Mouse (Mus musculus) midbrain, embryonic 14.5 days (tissue): ENCODE measurements around the gene Capns1. TPM values are rescaled to one million over a fixed set of nuclear protein-coding genes. Genes with fewer than 3 reads are reported as not detected.
"Not testable (repeated sequence)": the region's sequence is repeated elsewhere in the genome, so short reads cannot be mapped to it uniquely, and the experiment has no call there.

Experiments
- ATAC-seq: fragments of 200-750 bp; cut with Nextera tagmentation; 2 replicates; pipeline ENCODE4 v1.8.0; 2017; ENCODE audit warnings: moderate number of reproducible peaks, moderate library complexity; ENCODE audit not compliant: low FRiP score, low TSS enrichment
- DNase-seq: peaks from one replicate; pipeline ENCODE4 v3.0.0-alpha.2; 2015
- H3K27ac ChIP-seq: fragments of 300-500 bp; sonication (generic); replicated peaks from 2 replicates; pipeline ENCODE4 v1.5.1; 2014; ENCODE audit warnings: mild to moderate bottlenecking, low read depth, low read length, moderate library complexity
- H3K27me3 ChIP-seq: fragments of 300-500 bp; sonication (generic); 2 replicates; pipeline ENCODE4 v1.6.1; 2014; ENCODE audit warnings: low read length, control low read depth, mixed read lengths; ENCODE audit not compliant: control insufficient read depth, insufficient read depth
- H3K36me3 ChIP-seq: fragments of 300-500 bp; sonication (generic); 2 replicates; pipeline ENCODE4 v1.6.1; 2014; ENCODE audit warnings: low read length, control low read depth; ENCODE audit not compliant: control insufficient read depth, insufficient read depth
- H3K4me1 ChIP-seq: fragments of 300-500 bp; sonication (generic); 2 replicates; pipeline ENCODE4 v1.6.1; 2014; ENCODE audit warnings: mild to moderate bottlenecking, antibody characterized with exemption, low read length, control low read depth; ENCODE audit not compliant: control insufficient read depth, insufficient read depth
- H3K4me2 ChIP-seq: fragments of 300-500 bp; sonication (generic); 2 replicates; pipeline ENCODE4 v1.6.1; 2014; ENCODE audit warnings: mild to moderate bottlenecking, low read length, moderate library complexity
- H3K4me3 ChIP-seq: fragments of 300-500 bp; sonication (generic); replicated peaks from 2 replicates; pipeline ENCODE4 v1.5.1; 2014; ENCODE audit warnings: low read depth, low read length
- H3K9ac ChIP-seq: fragments of 300-500 bp; sonication (generic); replicated peaks from 2 replicates; pipeline ENCODE4 v1.6.1; 2014; ENCODE audit warnings: mild to moderate bottlenecking, low read length, moderate library complexity
- H3K9me3 ChIP-seq: fragments of 300-500 bp; sonication (generic); 2 replicates; pipeline ENCODE4 v1.6.1; 2016; ENCODE audit warnings: low read length, control low read depth, mixed read lengths; ENCODE audit not compliant: control insufficient read depth
- WGBS: fragments of 180-500 bp; shearing (Covaris S2); extraction: QIAGEN DNeasy Blood & Tissue Kit; methylation state at CpG from one replicate; pipeline ENCODE4 v1.1.7; 2014; 5-methylcytosine and 5-hydroxymethylcytosine counted together
- polyA plus RNA-seq: library from polyadenylated mRNA; unstranded; fragments of >200 nt; fragmentation: Nextera tagmentation; extraction: Ambion mirVana; gene quantifications from 2 replicates; pipeline ENCODE4 v1.2.1, GENCODE M21; 2014

The Capns1 gene
- polyA plus RNA-seq, 1 experiment from 2014 or later, result 53.0 TPM

DNA sequence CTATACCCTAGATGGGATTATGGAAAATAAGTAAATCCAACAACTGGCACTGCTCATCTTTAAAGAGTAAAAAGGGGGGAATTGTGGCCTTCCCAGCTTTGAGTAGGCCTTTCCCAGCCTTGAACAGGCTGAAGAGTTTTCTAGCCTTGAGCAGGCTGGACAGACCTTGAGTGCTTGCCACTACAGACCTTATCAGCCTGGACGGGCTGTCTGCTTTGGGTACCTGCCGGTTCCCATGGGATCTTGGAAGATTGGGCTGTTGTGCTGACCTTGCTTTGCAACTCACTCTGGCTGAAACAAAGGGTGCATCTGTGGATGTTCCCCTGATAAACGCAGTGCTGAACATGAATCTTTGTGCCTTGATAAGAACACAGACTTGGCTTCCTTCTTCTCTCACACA lies 15.3 kb upstream of the Capns1 start:
- Histone ChIP-seq H3K27me3 (no peaks in the 10 kb centered on the region), H3K9ac (no peak overlapping the region), H3K4me1 (no peaks in the 10 kb centered on the region), H3K9me3 (no peaks in the 10 kb centered on the region), H3K36me3 (no peaks in the 10 kb centered on the region), H3K4me2 (no peak overlapping the region), H3K4me3 (no peak overlapping the region), H3K27ac (no peak overlapping the region)
- ATAC-seq (no peak), DNase-seq (no peak)
- WGBS, result 92% methylated on average over 3 of the region's 3 CpGs

DNA sequence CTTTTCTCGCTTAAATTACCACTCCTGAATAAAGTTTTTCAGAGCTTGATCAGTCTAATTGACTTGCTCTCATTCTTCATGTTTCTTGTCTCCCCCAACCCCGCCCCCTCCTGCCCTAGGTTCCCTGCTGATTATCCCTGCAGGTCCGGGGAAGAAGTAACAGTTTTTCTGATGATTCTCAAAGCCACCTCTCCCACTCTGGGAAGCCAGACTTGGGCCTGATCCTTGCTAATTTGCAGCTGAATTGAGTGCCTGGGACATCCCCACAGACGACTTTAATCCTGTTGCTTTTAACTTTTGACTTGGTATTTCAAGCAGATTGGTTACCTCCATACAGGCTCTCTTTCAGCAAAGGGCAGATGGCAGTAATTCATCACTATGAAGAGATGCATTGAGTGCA lies 12.4 kb upstream of the Capns1 start:
- WGBS, result 15% methylated on average over 4 of the region's 4 CpGs
- Histone ChIP-seq H3K9me3 (no peaks in the 10 kb centered on the region), H3K4me1 (no peaks in the 10 kb centered on the region), H3K27me3 (no peaks in the 10 kb centered on the region), H3K36me3 (no peaks in the 10 kb centered on the region), H3K9ac (no peak overlapping the region), H3K4me2 (no peak overlapping the region), H3K27ac (no peak overlapping the region), H3K4me3 (no peak overlapping the region)
- ATAC-seq (no peak), DNase-seq (no peak)

GRCm38 (mm10) chr7:30206364-30206763 lies 7.8 kb upstream of the Capns1 start:
- not testable (repeated sequence) for H3K9me3 ChIP-seq, H3K4me1 ChIP-seq, H3K4me3 ChIP-seq, H3K36me3 ChIP-seq, DNase-seq, H3K4me2 ChIP-seq, H3K27me3 ChIP-seq, H3K27ac ChIP-seq, H3K9ac ChIP-seq, ATAC-seq
- 57% methylated on average over 5 of the region's 5 CpGs for WGBS

- H3K4me2 ChIP-seq, result no peak overlapping the region
- H3K27me3 ChIP-seq, result no peaks in the 10 kb centered on the region
- no peak overlapping the region for H3K9ac ChIP-seq
- DNase-seq, result peak; percentile 83
- 8% methylated on average over 2 of the region's 2 CpGs for WGBS
- H3K9me3 ChIP-seq, result no peaks in the 10 kb centered on the region
- H3K4me1 ChIP-seq, result no peaks in the 10 kb centered on the region; the same call in 1 of the 2 replicates
- H3K4me3 ChIP-seq, result no peak overlapping the region
- no peaks in the 10 kb centered on the region for H3K36me3 ChIP-seq
- ATAC-seq, result no peak
- no peak overlapping the region for H3K27ac ChIP-seq
Measured at GRCm38 (mm10) chr7:30205383-30205782, 6.8 kb upstream of the Capns1 start.

GRCm38 (mm10) chr7:30204380-30204779 lies 5.8 kb upstream of the Capns1 start:
- 13% methylated on average over 8 of the region's 8 CpGs for WGBS
- H3K4me2 ChIP-seq, result no peak overlapping the region

DNA sequence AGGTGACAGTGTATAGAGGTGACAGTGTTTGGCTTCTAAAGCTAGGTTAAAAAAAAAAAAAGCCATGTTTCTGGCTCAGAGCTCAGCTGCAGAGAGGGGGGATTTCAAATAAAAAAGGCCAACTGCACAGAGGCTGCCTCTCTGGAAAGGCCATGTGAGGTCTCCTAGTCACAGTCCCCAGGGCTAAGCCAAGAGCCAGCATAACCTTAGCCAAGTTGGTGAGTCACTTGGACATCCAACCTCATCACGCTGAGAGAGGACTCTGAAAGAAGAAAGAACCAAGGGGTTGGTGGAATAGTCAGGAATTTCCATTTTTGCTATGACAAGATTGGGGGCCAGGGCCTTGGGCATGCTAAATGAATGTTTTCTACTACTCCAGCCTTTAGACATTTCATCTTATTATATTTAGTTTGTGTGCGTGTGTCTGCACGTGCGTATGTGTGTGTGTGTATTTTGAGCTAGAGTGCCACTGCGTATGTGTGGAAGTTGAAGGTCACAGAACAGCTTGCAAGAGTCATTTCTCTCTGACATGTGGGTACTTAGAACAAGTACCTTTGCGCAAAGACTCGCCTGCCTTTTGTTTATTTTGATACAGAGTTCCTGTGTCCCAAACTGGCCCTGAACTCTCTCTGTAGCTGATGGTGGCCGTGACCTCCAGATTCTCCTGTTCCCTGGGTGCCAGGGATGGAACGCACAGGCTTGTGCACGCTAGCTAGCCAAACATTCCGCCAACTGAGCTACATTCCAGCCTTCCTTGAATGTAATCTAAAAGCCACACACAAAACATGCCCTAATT lies 4.5 kb upstream of the Capns1 start:
- Histone ChIP-seq H3K27me3 (no peaks in the 10 kb centered on the region), H3K4me1 (peaks cover 4% of the 10 kb centered on the region), H3K4me3 (no peak overlapping the region), H3K4me2 (no peak overlapping the region), H3K9ac (no peak overlapping the region), H3K27ac (no peak overlapping the region), H3K9me3 (no peaks in the 10 kb centered on the region), H3K36me3 (no peaks in the 10 kb centered on the region)
- ATAC-seq (no peak), DNase-seq (no peak)
- 92% methylated on average over 11 of the region's 11 CpGs for WGBS

More at GRCm38 (mm10) chr7:30204380-30204779, 5.8 kb upstream of the Capns1 start:
- Histone ChIP-seq H3K9me3 (no peaks in the 10 kb centered on the region), H3K27me3 (no peaks in the 10 kb centered on the region), H3K27ac (no peak overlapping the region), H3K9ac (no peak overlapping the region), H3K4me1 (no peaks in the 10 kb centered on the region; the same call in 1 of the 2 replicates), H3K4me3 (no peak overlapping the region), H3K36me3 (no peaks in the 10 kb centered on the region)
- no peak for ATAC-seq
- DNase-seq, result no peak

DNA sequence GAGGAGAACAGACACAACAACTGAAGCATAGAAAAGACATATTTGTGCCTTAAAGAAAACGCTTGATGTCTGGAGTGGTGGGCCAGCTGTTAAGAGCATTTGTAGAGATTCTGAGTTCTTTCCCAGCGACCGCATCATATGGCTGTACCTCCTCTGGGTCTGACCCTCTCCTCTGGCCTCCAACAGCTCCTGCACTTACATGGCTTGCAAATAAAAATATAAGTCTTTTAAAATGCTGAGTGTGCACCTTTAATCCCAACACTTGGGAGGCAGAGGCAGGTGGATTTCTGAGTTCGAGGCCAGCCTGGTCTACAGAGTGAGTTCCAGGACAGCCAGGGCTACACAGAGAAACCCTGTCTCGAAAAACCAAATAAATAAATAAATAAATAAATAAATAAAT lies 2.0 kb upstream of the Capns1 start:
- H3K9me3 ChIP-seq, H3K27me3 ChIP-seq, H3K4me2 ChIP-seq, DNase-seq, H3K4me3 ChIP-seq, H3K4me1 ChIP-seq, H3K27ac ChIP-seq, H3K9ac ChIP-seq, H3K36me3 ChIP-seq, ATAC-seq: not testable (repeated sequence)
- 88% methylated on average over 5 of the region's 5 CpGs for WGBS

DNA sequence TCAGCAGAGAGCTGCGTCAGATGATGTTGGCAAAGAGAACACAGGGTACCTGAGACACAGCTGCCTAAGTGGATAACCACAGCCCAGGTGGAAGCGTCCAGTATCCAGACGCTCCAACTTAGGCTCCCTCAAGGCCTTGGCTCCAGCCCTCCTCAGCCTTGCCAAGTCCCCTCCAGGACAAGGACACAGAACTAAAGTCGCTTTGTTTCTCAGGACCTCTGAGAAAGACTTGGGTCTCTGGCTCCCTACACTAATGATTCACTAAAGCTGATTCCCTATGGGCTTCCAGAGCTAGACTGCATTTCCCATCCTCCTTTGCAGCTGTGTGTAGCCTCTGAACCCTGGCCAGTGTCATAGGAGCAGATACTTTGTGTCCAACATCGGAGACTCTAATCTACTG lies 1.6 kb upstream of the Capns1 start:
- Histone ChIP-seq H3K27me3 (no peaks in the 10 kb centered on the region), H3K4me3 (no peak overlapping the region), H3K9me3 (no peaks in the 10 kb centered on the region), H3K9ac (no peak overlapping the region), H3K36me3 (no peaks in the 10 kb centered on the region), H3K27ac (no peak overlapping the region), H3K4me1 (peaks cover 6% of the 10 kb centered on the region), H3K4me2 (no peak overlapping the region)
- 86% methylated on average over 5 of the region's 5 CpGs for WGBS
- DNase-seq (no peak), ATAC-seq (no peak)

DNA sequence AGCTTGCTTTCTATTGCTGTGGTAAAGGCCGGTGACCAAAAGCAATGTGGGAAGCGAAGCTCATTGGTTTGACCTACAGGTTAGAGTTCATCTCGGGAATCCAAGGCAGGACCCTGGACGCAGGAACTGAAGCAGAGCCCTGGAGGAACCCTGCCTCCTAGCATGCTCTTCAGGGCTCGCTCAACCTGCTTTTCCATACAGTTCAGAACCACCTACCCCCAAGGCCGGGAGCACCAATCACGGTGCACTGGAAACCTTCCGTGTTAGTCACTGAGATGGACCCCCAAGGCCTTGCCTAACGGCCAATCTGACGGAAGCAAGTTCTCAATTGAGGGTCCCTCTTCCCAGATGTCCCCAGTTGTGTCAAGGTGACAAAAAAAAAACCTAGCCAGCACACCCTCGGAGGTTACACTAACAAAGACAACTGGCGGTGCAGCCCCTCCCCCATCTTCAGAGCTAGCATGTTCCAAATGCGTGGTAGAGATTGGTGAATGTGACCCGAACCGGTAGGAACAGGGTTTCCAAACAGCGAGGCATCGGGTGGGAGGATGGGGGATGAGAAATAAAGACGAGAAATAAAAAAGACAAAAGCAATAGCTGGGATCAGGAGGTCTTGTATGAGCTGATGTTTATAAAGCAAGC lies 1.0 kb upstream of the Capns1 start:
- H3K4me3 ChIP-seq, result no peak overlapping the region
- H3K9ac ChIP-seq, result no peak overlapping the region
- H3K9me3 ChIP-seq, result no peaks in the 10 kb centered on the region
- WGBS, result 78% methylated on average over 18 of the region's 18 CpGs
- DNase-seq, result no peak
- H3K27ac ChIP-seq, result no peak overlapping the region
- ATAC-seq, result no peak
- no peak overlapping the region for H3K4me2 ChIP-seq
- no peaks in the 10 kb centered on the region for H3K36me3 ChIP-seq
- peaks cover 7% of the 10 kb centered on the region for H3K4me1 ChIP-seq
- H3K27me3 ChIP-seq, result no peaks in the 10 kb centered on the region
